Mouse (Mus musculus) kidney, adult 2 months (tissue): ENCODE measurements around the gene Pitpnm1. TPM values are rescaled to one million over a fixed set of nuclear protein-coding genes. Genes with fewer than 3 reads are reported as not detected.

Experiments used
- DNase-seq: peaks from one replicate; pipeline ENCODE4 v3.0.0; 2021
- H3K27ac ChIP-seq: fragments of 200-500 bp; 2 replicates; pipeline ENCODE4 v1.5.1; 2012; ENCODE audit warnings: low read depth, low read length, control low read depth, inconsistent platforms; ENCODE audit not compliant: insufficient read depth
- H3K27me3 ChIP-seq: fragments of 200-500 bp; replicated peaks from 2 replicates; pipeline ENCODE4 v1.6.1; 2012; ENCODE audit warnings: mild to moderate bottlenecking, moderate library complexity, low read length, inconsistent platforms; ENCODE audit not compliant: control insufficient read depth, insufficient read depth
- H3K36me3 ChIP-seq: fragments of 200-500 bp; 2 replicates; pipeline ENCODE4 v1.6.1; 2012; ENCODE audit warnings: mild to moderate bottlenecking, moderate library complexity, low read length, inconsistent platforms; ENCODE audit not compliant: control insufficient read depth, insufficient read depth
- H3K4me1 ChIP-seq: fragments of 200-500 bp; 2 replicates; pipeline ENCODE4 v1.6.1; 2011; ENCODE audit warnings: low read length; ENCODE audit not compliant: control insufficient read depth, insufficient read depth
- H3K4me3 ChIP-seq: fragments of 200-500 bp; 2 replicates; pipeline ENCODE4 v1.5.1; 2011; ENCODE audit warnings: mild to moderate bottlenecking, low read depth, low read length, control low read depth; ENCODE audit not compliant: insufficient read depth
- CTCF ChIP-seq: fragments of 200-500 bp; conservative IDR thresholded peaks from 2 replicates; pipeline ENCODE4 v1.5.1; 2011; ENCODE audit warnings: low read depth, mild to moderate bottlenecking, control low read depth, low read length, moderate library complexity, mixed read lengths; ENCODE audit not compliant: insufficient read depth, insufficient read length
- POLR2A ChIP-seq: fragments of 200-500 bp; IDR thresholded peaks from one replicate; pipeline ENCODE4 v1.6.1; 2011; ENCODE audit warnings: low read depth, low read length, control low read depth
- WGBS: fragments of 180-500 bp; shearing (Covaris S2); methylation state at CpG from one replicate; pipeline ENCODE4 v1.1.7; 2018; 5-methylcytosine and 5-hydroxymethylcytosine counted together
- polyA plus RNA-seq: library from polyadenylated mRNA; depleted of rRNA; stranded (reverse); fragments of >200 nt; gene quantifications from 2 replicates; pipeline ENCODE4 v1.2.3, GENCODE M21; 2012

Pitpnm1 gene
- polyA plus RNA-seq, 1 experiment, result 46.3 TPM

- 95% methylated on average over 26 of the region's 26 CpGs for WGBS
- H3K36me3 ChIP-seq, result no peaks in the 10 kb centered on the region
- no peak for TF ChIP-seq POLR2A
- no peak for TF ChIP-seq CTCF
These were observed 12.5 kb downstream of the Pitpnm1 start for GRCm38 (mm10) chr19:4112063-4112960.

GRCm38 (mm10) chr19:4113186-4113805, 13.5 kb downstream of the Pitpnm1 start:
- 14% methylated on average over 13 of the region's 13 CpGs for WGBS
- TF ChIP-seq POLR2A, result no peak
- no peaks in the 10 kb centered on the region for H3K27me3 ChIP-seq
- H3K27ac ChIP-seq, result peak overlapping the region; percentile 65
- H3K4me1 ChIP-seq, result peaks cover 19% of the 10 kb centered on the region
- no peak overlapping the region for H3K4me3 ChIP-seq
- no peaks in the 10 kb centered on the region for H3K36me3 ChIP-seq
- peak; percentile 92 for DNase-seq

More at GRCm38 (mm10) chr19:4112063-4112960, 12.5 kb downstream of the Pitpnm1 start:
- no peaks in the 10 kb centered on the region for H3K27me3 ChIP-seq
- peaks cover 19% of the 10 kb centered on the region for H3K4me1 ChIP-seq
- no peak overlapping the region for H3K4me3 ChIP-seq
- peak overlapping the region; percentile 65; the same call in 1 of the 2 replicates for H3K27ac ChIP-seq
- DNase-seq, result no peak

GRCm38 (mm10) chr19:4113806-4114230, 14.0 kb downstream of the Pitpnm1 start:
- TF ChIP-seq CTCF (no peak), POLR2A (no peak)
- H3K36me3 ChIP-seq, result no peaks in the 10 kb centered on the region
- peak; percentile 66 for DNase-seq
- peaks cover 19% of the 10 kb centered on the region for H3K4me1 ChIP-seq
- WGBS, result 9% methylated on average over 5 of the region's 5 CpGs
- no peaks in the 10 kb centered on the region for H3K27me3 ChIP-seq
- H3K27ac ChIP-seq, result peak overlapping the region; percentile 65
- H3K4me3 ChIP-seq, result no peak overlapping the region

- Histone ChIP-seq H3K27me3 (no peaks in the 10 kb centered on the region), H3K36me3 (no peaks in the 10 kb centered on the region), H3K4me1 (peaks cover 19% of the 10 kb centered on the region), H3K4me3 (no peak overlapping the region), H3K27ac (no peak overlapping the region)
- TF ChIP-seq CTCF (no peak), POLR2A (no peak)
- WGBS, result 82% methylated on average over 10 of the region's 10 CpGs
- no peak for DNase-seq
These were observed 14.8 kb downstream of the Pitpnm1 start for GRCm38 (mm10) chr19:4114551-4114950.

GRCm38 (mm10) chr19:4115144-4115543, 15.3 kb downstream of the Pitpnm1 start:
- no peak for DNase-seq
- no peaks in the 10 kb centered on the region for H3K36me3 ChIP-seq
- WGBS, result 97% methylated on average over 10 of the region's 10 CpGs
- no peak overlapping the region for H3K27ac ChIP-seq
- no peaks in the 10 kb centered on the region for H3K27me3 ChIP-seq
- H3K4me3 ChIP-seq, result no peak overlapping the region
- TF ChIP-seq POLR2A (no peak), CTCF (no peak)
- peaks cover 19% of the 10 kb centered on the region for H3K4me1 ChIP-seq

GRCm38 (mm10) chr19:4115816-4116215, 16.0 kb downstream of the Pitpnm1 start:
- H3K27ac ChIP-seq, result no peak overlapping the region
- H3K4me3 ChIP-seq, result no peak overlapping the region
- no peak for DNase-seq
- WGBS, result 89% methylated on average over 11 of the region's 11 CpGs
- no peaks in the 10 kb centered on the region for H3K27me3 ChIP-seq
- no peak for TF ChIP-seq POLR2A
- H3K36me3 ChIP-seq, result no peaks in the 10 kb centered on the region
- peaks cover 24% of the 10 kb centered on the region for H3K4me1 ChIP-seq

- H3K36me3 ChIP-seq, result no peaks in the 10 kb centered on the region
- 59% methylated on average over 7 of the region's 7 CpGs for WGBS
- no peak for DNase-seq
These were observed 17.2 kb downstream of the Pitpnm1 start for GRCm38 (mm10) chr19:4117006-4117405.

More at GRCm38 (mm10) chr19:4117006-4117405, 17.2 kb downstream of the Pitpnm1 start:
- Histone ChIP-seq H3K4me3 (no peak overlapping the region), H3K27ac (no peak overlapping the region), H3K4me1 (peaks cover 24% of the 10 kb centered on the region), H3K27me3 (no peaks in the 10 kb centered on the region)
- TF ChIP-seq CTCF (no peak), POLR2A (no peak)
